In genomic region chr2:24927810-24928479, GRCm38 (mm10) we compare ENCODE assay signal across 9 mouse cellular contexts. TPM values are rescaled to one million over a fixed set of nuclear protein-coding genes. Genes with fewer than 3 reads are reported as not detected.
DNase-seq lines count a peak whose midpoint lies in the region; ATAC-seq and TF ChIP-seq lines count a peak whose summit lies in the region.
"Had no signal": no experiment of that assay in that cellular context is flagged by ENCODE, and none has a peak within 500 bp of the region (broad histone marks: within the 10 kb centered on the region; RNA-seq: fewer than 3 reads in every experiment).

No protein-coding gene starts in this region.

- no peak for TF ChIP-seq POLR2A in cerebellum, adult 2 months (IDR thresholded peaks at IDR 0.05; ENCODE audit: borderline replicate concordance, insufficient read depth, low read length)

- no peaks in the 10 kb centered on the region for H3K9me3 ChIP-seq in forebrain, embryonic 10.5 days
- H3K9me3 ChIP-seq in forebrain, embryonic 15.5 days, result no peaks in the 10 kb centered on the region
- H3K9me3 ChIP-seq: liver, embryonic 15.5 days had no signal

- H3K4me2 ChIP-seq in forebrain, embryonic 15.5 days (replicated peaks), result no peak overlapping the region
- H3K4me2 ChIP-seq: liver, embryonic 15.5 days had no signal

- peaks cover 4% of the 10 kb centered on the region; the same call in 1 of the 2 replicates for H3K4me1 ChIP-seq in forebrain, embryonic 10.5 days
- H3K4me1 ChIP-seq in forebrain, embryonic 15.5 days, result no peaks in the 10 kb centered on the region
- peaks cover 3% of the 10 kb centered on the region; the same call in 1 of the 2 replicates for H3K4me1 ChIP-seq in cerebellum, adult 2 months (ENCODE audit: control insufficient read depth, insufficient read depth, low read length)

- 0 out of 2 replicates have a peak overlapping the region, but pooled peaks have one; percentile 25 for H3K27ac ChIP-seq in forebrain, embryonic 10.5 days
- H3K27ac ChIP-seq in forebrain, embryonic 15.5 days (replicated peaks), result no peak overlapping the region
- no peak overlapping the region for H3K27ac ChIP-seq in cerebellum, adult 2 months (ENCODE audit: insufficient read depth, low read length)
- H3K27ac ChIP-seq: liver, embryonic 15.5 days had no signal

- ATAC-seq in forebrain, embryonic 15.5 days (replicated peaks), result no peak

- 68% methylated on average over 4 of the region's 4 CpGs for WGBS in forebrain, embryonic 10.5 days
- WGBS in forebrain, embryonic 15.5 days, result 67% methylated on average over 4 of the region's 4 CpGs
- 40% methylated on average over 4 of the region's 4 CpGs for WGBS in cerebellum, adult 2 months

- no peaks in the 10 kb centered on the region for H3K36me3 ChIP-seq in forebrain, embryonic 10.5 days (replicated peaks)
- H3K36me3 ChIP-seq in forebrain, embryonic 15.5 days, result no peaks in the 10 kb centered on the region
- H3K36me3 ChIP-seq: liver, embryonic 15.5 days had no signal

- no peak for DNase-seq in forebrain, embryonic 10.5 days (ENCODE audit: extremely low spot score, low spot score)
- peak; percentile 47 to 56 for DNase-seq in cerebellum, adult 2 months
- peak; percentile 86 for DNase-seq in kidney, adult 11 months
- DNase-seq in lung, postnatal 4 days, result peak; percentile 73 to 87
- DNase-seq in frontal cortex, adult 2 months (ENCODE audit: extremely low spot score in 1 of 2, low spot score in 1 of 2), result no peak
- DNase-seq in left cerebral cortex, postnatal 36 days (ENCODE audit: low spot score in 2 of 2), result no peak
- DNase-seq in layer of hippocampus, adult 11-12 months (ENCODE audit: low spot score), result no peak

- no peak overlapping the region for H3K4me3 ChIP-seq in forebrain, embryonic 10.5 days
- H3K4me3 ChIP-seq in forebrain, embryonic 15.5 days, result no peak overlapping the region
- H3K4me3 ChIP-seq in cerebellum, adult 2 months (replicated peaks; ENCODE audit: insufficient read depth, low read depth, low read length), result no peak overlapping the region
- H3K4me3 ChIP-seq: liver, embryonic 15.5 days had no signal

- H3K9ac ChIP-seq in forebrain, embryonic 15.5 days (replicated peaks), result no peak overlapping the region
- H3K9ac ChIP-seq: liver, embryonic 15.5 days had no signal

- intact Hi-C loops in left cerebral cortex, postnatal 36 days (cut with DNase I), result no loop called here

- TF ChIP-seq CTCF in cerebellum, adult 2 months (IDR thresholded peaks at IDR 0.05; ENCODE audit: borderline replicate concordance, insufficient read depth, low read depth, low read length), result no peak

- H3K27me3 ChIP-seq in forebrain, embryonic 10.5 days (ENCODE audit: poor library complexity, severe bottlenecking), result no peaks in the 10 kb centered on the region
- H3K27me3 ChIP-seq in forebrain, embryonic 15.5 days, result no peaks in the 10 kb centered on the region
- no peaks in the 10 kb centered on the region for H3K27me3 ChIP-seq in cerebellum, adult 2 months (ENCODE audit: control insufficient read depth, insufficient read depth, low read length)
- H3K27me3 ChIP-seq: liver, embryonic 15.5 days had no signal

RNA-seq across cellular contexts. Expression of gene Arrdc1, which starts 7.1 kb away (rescaled TPM):
- 17.8 and 19.1 TPM in 2 replicates for polyA plus RNA-seq in forebrain, embryonic 10.5 days (2016; fragmentation: Nextera tagmentation; extraction: Ambion mirVana)
- 30.4 and 30.5 TPM in 2 replicates for polyA plus RNA-seq in forebrain, embryonic 15.5 days (2015; fragmentation: Nextera tagmentation; extraction: Ambion mirVana)
- polyA plus RNA-seq in cerebellum, adult 2 months (2012; rRNA removed), result 46.7 and 47.2 TPM in 2 replicates
- 30.8 and 37.2 TPM in 2 replicates for polyA plus RNA-seq in frontal cortex, adult 2 months (2012; rRNA removed)
- total RNA-seq in left cerebral cortex, postnatal 36 days (2021), result 10 to 100 TPM; 14.1 to 18.1 TPM

RNA-seq across cellular contexts. Expression of gene Ehmt1, which starts 8.5 kb away (rescaled TPM):
- 149 and 150 TPM in 2 replicates for polyA plus RNA-seq in forebrain, embryonic 10.5 days (2016; fragmentation: Nextera tagmentation; extraction: Ambion mirVana)
- polyA plus RNA-seq in forebrain, embryonic 15.5 days (2015; fragmentation: Nextera tagmentation; extraction: Ambion mirVana), result 129 and 132 TPM in 2 replicates
- 63.9 and 68.9 TPM in 2 replicates for polyA plus RNA-seq in cerebellum, adult 2 months (2012; rRNA removed)
- 66.2 and 66.4 TPM in 2 replicates for polyA plus RNA-seq in frontal cortex, adult 2 months (2012; rRNA removed)
- 10 to 100 TPM; 47.0 to 62.6 TPM for total RNA-seq in left cerebral cortex, postnatal 36 days (2021)

RNA-seq across cellular contexts. Expression of gene Zmynd19, which starts 21.6 kb away (rescaled TPM):
- polyA plus RNA-seq in forebrain, embryonic 10.5 days (2016; fragmentation: Nextera tagmentation; extraction: Ambion mirVana), result 23.7 and 24.2 TPM in 2 replicates
- polyA plus RNA-seq in forebrain, embryonic 15.5 days (2015; fragmentation: Nextera tagmentation; extraction: Ambion mirVana), result 21.5 and 22.6 TPM in 2 replicates
- polyA plus RNA-seq in cerebellum, adult 2 months (2012; rRNA removed), result 18.2 and 19.5 TPM in 2 replicates
- polyA plus RNA-seq in frontal cortex, adult 2 months (2012; rRNA removed), result 19.4 and 22.6 TPM in 2 replicates
- total RNA-seq in left cerebral cortex, postnatal 36 days (2021), result 10 to 100 TPM; 37.1 to 37.3 TPM

RNA-seq across cellular contexts. Expression of gene Dph7, which starts 34.3 kb away (rescaled TPM):
- polyA plus RNA-seq in forebrain, embryonic 10.5 days (2016; fragmentation: Nextera tagmentation; extraction: Ambion mirVana), result 35.1 and 35.2 TPM in 2 replicates
- polyA plus RNA-seq in forebrain, embryonic 15.5 days (2015; fragmentation: Nextera tagmentation; extraction: Ambion mirVana), result 42.7 and 44.7 TPM in 2 replicates
- 34.3 and 39.7 TPM in 2 replicates for polyA plus RNA-seq in cerebellum, adult 2 months (2012; rRNA removed)
- 36.3 and 36.4 TPM in 2 replicates for polyA plus RNA-seq in frontal cortex, adult 2 months (2012; rRNA removed)
- 10 to 100 TPM; 28.4 to 34.6 TPM for total RNA-seq in left cerebral cortex, postnatal 36 days (2021)

RNA-seq across cellular contexts. Expression of gene Mrpl41, which starts 47.0 kb away (rescaled TPM):
- polyA plus RNA-seq in forebrain, embryonic 10.5 days (2016; fragmentation: Nextera tagmentation; extraction: Ambion mirVana), result 121 and 124 TPM in 2 replicates
- polyA plus RNA-seq in forebrain, embryonic 15.5 days (2015; fragmentation: Nextera tagmentation; extraction: Ambion mirVana), result 149 and 159 TPM in 2 replicates
- 137 and 140 TPM in 2 replicates for polyA plus RNA-seq in cerebellum, adult 2 months (2012; rRNA removed)
- 126 and 127 TPM in 2 replicates for polyA plus RNA-seq in frontal cortex, adult 2 months (2012; rRNA removed)
- total RNA-seq in left cerebral cortex, postnatal 36 days (2021), result 10 to 100 TPM; 77.5 to 82.1 TPM

Comparison
In these comparisons a context has a peak if more than half of its experiments do, and no peak if none do; other contexts are left out.
1. DNase-seq: peak in cerebellum, adult 2 months (2 of 2), kidney, adult 11 months (single experiment) and lung, postnatal 4 days (2 of 2); none in forebrain, embryonic 10.5 days (single experiment), frontal cortex, adult 2 months (0 of 2), left cerebral cortex, postnatal 36 days (0 of 2) and layer of hippocampus, adult 11-12 months (single experiment).